Mouse (Mus musculus) retina, postnatal 1 day (tissue): ENCODE data around the gene Clstn2.

ENCODE experiments used
- DNase-seq: peaks from one replicate; pipeline ENCODE4 v3.0.0-alpha.2; 2012

Clstn2 gene

GRCm38 (mm10) chr9:97919326-97919725 is 113.7 kb downstream of the Clstn2 start:
- no peak for DNase-seq

DNA sequence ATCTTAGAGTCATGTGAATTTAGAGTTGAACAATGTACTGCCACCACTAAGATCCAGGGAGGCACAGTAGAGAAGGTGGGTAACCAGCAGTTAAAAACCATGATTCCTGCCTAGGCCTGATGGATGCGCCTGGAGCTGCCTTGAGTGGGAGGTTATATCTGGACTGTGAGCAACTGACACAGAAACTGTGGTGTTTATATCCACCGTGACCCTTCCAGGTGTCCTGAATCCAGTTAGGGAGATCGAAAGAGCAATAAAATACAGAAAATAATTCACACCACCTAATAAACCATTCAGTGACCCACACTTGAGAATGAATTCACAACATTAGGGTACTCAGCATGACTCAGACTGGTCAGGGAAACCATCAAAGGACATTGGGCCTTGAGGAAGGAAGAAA is 141.6 kb downstream of the Clstn2 start:
- no peak for DNase-seq

DNA sequence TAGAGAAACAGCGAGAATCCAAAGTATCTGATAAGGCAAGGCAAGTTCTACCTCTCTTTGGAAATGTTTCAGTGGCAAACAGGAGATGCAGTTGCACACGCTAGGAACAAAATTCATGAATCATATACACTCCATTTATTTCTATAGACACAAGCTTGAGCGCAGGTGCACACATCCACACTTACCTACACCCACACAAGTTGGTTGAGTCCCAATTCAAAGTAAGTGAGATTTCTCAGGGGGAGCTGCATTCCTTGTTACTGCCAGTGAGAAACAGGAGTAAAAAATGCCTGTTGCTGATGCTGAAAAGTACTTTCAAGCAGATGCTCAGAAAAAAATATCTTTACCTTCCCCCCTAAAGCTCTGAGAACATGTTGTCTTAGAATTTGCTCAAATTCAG is 149.6 kb downstream of the Clstn2 start:
- no peak for DNase-seq

DNA sequence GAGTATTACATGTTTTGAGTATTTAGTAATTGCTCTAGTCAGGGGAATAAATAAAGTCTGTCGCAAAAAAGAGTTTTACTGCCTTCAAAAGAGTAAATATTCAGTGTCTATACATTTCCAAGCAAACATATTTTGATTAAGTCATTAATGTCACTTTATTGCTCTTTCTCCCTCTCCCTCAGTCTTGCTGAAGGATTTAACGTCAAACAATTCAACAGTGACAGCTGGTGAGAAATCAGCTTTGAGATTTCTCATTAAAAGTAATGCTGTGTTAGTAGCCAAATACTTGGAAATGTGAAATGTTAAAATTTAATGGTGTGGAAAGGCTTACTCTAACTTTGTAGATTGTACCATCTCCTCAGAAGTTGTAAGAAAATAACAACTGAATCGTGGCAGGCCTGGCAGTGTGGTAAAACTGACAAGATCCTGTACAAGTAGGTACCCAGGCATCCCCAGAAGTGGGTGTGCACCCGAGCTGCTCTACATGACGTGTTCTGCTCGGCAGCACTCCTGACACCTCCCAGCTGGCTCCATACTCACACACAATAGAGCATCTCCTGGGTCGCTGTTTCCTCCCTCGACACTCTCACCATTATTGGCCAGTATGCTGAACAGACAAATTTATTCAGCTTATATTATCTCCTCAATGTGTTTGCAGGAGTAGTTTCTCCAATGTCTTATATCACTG is 165.8 kb downstream of the Clstn2 start:
- no peak for DNase-seq

DNA sequence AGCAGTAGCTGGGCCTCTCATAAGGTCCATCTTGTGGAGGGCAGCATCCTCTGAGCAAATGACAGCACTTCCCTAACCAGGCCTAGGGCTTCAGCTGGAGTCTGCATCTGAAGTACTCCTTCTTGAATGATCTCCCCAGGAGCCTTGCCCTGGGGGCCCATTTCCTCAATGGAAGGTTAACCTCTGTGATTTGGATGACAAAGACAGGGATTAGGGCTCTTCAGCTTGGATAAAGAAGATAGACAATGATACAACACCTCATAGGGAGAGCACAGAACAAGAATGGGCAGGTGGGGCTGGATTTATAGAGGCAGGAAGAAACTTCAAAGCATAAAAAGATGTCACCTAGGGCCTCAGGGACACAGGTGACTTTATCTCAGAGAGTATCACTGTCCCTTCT is 180.1 kb downstream of the Clstn2 start:
- no peak for DNase-seq

DNA sequence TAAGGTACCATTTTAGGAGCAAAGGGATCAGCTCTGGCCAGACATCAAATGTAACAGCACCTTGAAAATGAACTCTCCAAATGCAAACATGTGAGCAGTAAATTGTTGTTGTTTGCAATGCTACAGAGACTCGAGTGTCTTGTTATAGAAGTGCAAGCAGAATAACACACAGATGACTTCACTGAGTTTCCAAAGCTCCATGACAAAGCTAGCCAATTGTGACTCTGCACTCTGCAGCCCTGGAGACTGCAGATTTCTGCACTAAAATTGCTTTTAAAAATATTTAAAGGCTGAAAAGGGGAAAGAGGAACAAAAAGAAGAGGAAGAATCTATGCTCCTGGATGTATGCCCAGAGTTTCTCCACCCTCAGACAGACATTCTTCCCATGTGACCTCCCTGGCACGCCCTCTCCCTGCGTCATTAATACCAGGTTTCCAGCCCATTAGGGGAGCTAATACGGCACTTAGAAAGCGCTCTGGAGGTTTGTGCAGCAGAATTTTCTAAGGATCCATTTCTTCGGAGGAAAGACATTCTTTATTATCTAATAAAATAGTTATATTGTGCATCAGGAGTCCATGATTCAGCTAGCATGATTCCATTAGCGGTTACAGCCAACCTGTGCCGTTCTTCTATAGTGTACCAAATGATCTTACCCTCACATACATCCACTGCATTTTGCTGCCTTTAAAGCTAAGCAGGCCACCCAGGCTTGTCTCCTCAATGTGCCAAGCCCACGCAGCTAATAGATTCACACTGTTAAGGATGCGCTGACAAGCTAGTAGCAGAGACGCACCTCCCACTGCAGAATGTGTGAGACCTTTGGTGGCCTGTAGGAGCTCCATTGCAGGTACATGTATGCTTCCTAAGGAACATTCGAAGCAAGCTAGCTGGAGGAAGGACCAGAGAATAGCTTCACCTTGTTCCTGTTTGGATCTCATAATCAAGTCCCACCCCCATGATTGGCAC is 184.8 kb downstream of the Clstn2 start:
- DNase-seq = no peak

- no peak for DNase-seq
These were observed 190.9 kb downstream of the Clstn2 start for GRCm38 (mm10) chr9:97842054-97842453.

DNA sequence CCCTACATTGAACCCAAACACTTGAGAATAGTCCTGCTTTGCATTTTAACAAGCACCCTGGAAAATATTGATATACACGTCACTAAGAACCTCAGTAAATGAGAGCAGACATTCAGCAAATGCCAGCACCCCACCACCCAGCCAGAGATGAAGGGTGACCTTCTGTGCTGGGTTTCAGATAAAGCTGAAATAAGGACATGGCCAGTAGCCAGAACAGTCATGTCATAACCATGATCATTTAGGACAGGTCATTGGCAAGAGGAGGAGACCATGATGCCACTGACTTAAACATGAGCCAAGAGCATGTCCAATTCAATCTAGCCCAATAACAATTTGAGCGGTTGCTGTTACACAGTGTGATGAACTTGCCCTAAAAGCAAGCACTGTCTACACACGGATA is 201.8 kb downstream of the Clstn2 start:
- DNase-seq = no peak

GRCm38 (mm10) chr9:97829919-97830318 is 203.1 kb downstream of the Clstn2 start:
- DNase-seq = no peak

DNA sequence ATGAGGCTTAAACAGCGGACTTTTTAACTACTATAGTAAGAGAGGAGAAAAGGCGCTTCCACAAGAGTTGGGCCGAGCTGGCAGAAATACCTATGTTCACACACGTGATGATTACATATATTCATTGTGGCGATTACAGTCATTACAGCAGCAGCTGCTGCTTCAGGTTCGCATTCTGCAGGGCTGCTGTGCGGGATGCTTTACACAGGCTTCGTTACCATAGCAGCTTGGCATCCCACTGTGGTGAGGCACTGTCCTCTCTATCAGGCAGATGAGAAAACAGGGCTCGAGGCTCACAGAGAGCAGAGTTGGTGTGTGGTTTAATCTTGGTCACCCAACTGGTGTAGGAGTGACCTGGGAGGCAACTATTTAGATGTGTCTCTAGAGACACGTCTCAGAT is 205.3 kb downstream of the Clstn2 start:
- peak; percentile 20 for DNase-seq

GRCm38 (mm10) chr9:97826077-97826947 is 206.7 kb downstream of the Clstn2 start:
- peak; percentile 2 for DNase-seq

- DNase-seq = no peak
These were observed 215.9 kb downstream of the Clstn2 start for GRCm38 (mm10) chr9:97817116-97817515.

GRCm38 (mm10) chr9:97816143-97816805 is 216.7 kb downstream of the Clstn2 start:
- DNase-seq = no peak

- no peak for DNase-seq
These were observed 219.8 kb downstream of the Clstn2 start for GRCm38 (mm10) chr9:97813157-97813556.

- no peak for DNase-seq
These were observed 225.9 kb downstream of the Clstn2 start for GRCm38 (mm10) chr9:97807031-97807430.

DNA sequence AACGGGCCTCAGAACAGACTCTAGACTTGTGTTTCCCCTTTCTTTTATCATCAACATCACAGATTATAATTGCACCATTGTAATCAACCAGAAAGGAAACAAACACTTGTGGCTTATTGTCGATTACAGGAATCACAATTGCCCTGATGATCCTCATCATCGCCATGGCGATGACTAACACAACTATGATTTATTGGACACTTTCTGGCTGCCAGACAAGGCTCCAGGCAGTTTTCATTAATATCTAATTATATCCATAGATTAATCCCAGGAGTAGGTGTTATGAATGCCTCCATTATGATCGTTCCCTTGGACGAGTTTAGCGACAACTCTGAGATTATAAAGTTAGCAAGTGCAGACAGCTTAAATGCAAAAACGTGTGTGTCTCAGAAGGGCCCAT is 239.3 kb downstream of the Clstn2 start:
- DNase-seq = peak; percentile 55

GRCm38 (mm10) chr9:97788151-97788670 is 244.8 kb downstream of the Clstn2 start:
- no peak for DNase-seq

DNA sequence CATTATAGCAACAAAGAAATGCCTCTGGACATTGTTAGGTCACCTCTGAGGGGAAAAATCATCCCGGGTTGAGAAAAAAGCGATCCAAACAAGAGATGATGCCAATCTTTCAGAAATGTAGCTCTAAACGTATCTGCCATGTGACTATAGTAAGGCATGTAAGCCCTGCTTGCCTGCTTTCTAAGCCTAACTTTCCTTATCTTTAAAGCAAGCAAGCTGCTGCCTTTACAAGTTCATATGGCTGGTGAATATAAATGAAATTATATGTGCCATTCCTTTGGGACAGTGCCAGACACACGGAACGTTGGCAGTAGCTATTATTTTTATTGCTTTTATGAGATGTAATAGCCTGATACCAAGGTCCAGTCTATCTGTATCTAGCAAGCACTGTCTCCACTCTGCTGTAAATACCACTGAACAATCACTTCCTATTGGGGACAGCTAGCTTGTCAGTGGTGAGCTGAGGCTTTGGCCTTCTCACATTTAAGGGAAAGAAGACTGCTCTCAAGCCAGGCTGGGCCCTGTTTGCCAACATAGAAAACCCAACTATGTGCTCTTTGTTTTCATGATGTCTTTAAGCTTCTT is 252.9 kb downstream of the Clstn2 start:
- no peak for DNase-seq

DNA sequence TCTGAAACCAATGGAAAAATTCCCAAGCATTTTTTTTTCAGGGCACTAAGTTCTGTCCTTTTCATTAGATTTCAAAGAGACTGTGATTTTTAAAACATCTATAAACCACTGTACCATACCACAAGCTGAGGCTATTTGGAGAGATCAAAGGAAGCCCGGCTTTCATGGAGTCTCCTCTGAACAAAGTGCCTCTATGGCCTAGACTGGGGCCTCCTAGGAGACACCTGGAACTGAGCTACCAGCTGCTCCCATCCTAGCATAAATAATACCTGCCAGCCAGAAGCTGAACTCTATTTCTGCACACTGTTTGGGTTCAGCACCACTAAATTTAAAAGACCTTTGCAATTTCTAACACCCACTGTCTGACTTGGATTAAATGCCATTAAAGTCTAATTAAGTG is 257.2 kb downstream of the Clstn2 start:
- no peak for DNase-seq

- no peak for DNase-seq
These were observed 258.0 kb downstream of the Clstn2 start for GRCm38 (mm10) chr9:97774991-97775390.

DNA sequence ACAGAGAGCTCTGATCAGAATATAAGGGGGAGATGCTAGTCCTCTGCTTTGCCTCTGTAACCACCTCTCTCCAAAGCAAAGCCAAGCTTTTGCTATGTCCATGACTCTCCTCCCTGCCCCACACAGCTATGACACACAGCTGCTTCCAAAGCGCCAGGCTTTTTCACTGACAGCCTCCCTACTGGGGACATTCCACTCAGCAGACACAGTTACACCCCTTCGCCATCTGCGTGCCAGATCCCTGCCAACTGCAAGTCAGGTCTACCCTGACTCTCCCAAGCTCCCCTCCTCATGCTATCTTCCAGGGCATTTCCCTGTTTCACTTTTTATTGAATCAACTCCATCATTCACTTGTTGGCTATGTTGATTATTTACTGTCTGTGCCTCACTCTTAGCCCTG is 259.1 kb downstream of the Clstn2 start:
- DNase-seq = no peak

DNA sequence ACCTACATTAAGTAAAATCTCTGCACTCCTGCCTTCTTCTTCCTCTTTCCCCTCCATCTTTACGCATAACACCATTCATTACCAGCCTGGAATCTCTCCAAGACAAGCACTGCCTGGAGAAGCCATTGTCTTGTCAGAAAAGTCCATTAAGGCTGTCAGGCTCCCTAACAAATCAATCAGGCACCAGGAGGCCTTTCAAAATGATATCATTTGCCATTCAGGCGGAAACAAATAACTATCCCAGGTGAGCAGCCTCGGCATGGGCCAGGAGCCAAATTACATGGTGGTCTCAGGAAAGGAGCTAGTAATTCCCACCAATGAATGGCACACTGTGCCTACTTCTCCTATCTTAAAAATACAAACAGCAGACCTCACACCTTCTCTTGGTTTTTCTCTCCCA is 260.6 kb downstream of the Clstn2 start:
- no peak for DNase-seq
